Mouse (Mus musculus) heart, embryonic 14.5 days (tissue): ENCODE results near the gene Asb17. TPM values are rescaled to one million over a fixed set of nuclear protein-coding genes. Genes with fewer than 3 reads are reported as not detected.

Experiments
- ATAC-seq: fragments of 200-750 bp; cut with Nextera tagmentation; 2 replicates; pipeline ENCODE4 v1.8.0; 2017; ENCODE audit warnings: low read depth, moderate TSS enrichment; ENCODE audit not compliant: insufficient number of reproducible peaks, insufficient read depth, low FRiP score
- H3K27ac ChIP-seq, 2 experiments: fragments of 200-500 bp in 1 of 2; fragments of 300-500 bp in 1 of 2; sonication (generic) in 1 of 2; replicated peaks in 1 of 2; 2 replicates each; pipeline ENCODE4 v1.5.1; 2012 to 2014; ENCODE audit warnings: low read depth in 2 of 2, low read length in 2 of 2, control low read depth in 1 of 2, mild to moderate bottlenecking in 1 of 2, mixed read lengths in 1 of 2; ENCODE audit not compliant: control insufficient read depth in 1 of 2, insufficient read depth in 1 of 2
- H3K27me3 ChIP-seq: fragments of 300-500 bp; sonication (generic); 2 replicates; pipeline ENCODE4 v1.6.1; 2014; ENCODE audit warnings: mild to moderate bottlenecking, low read length, control low read depth; ENCODE audit not compliant: control insufficient read depth, insufficient read depth
- H3K36me3 ChIP-seq: fragments of 300-500 bp; sonication (generic); 2 replicates; pipeline ENCODE4 v1.6.1; 2014; ENCODE audit warnings: mild to moderate bottlenecking, control low read depth, low read length, mixed read lengths; ENCODE audit not compliant: control insufficient read depth, insufficient read depth
- H3K4me1 ChIP-seq, 2 experiments: fragments of 200-500 bp in 1 of 2; fragments of 300-500 bp in 1 of 2; sonication (generic) in 1 of 2; 2 replicates each; pipeline ENCODE4 v1.6.1; 2012 to 2014; ENCODE audit warnings: low read length in 2 of 2, control low read depth in 1 of 2, mixed read lengths in 1 of 2; ENCODE audit not compliant: control insufficient read depth in 2 of 2, insufficient read depth in 2 of 2
- H3K4me2 ChIP-seq: fragments of 300-500 bp; sonication (generic); 2 replicates; pipeline ENCODE4 v1.6.1; 2014; ENCODE audit warnings: mild to moderate bottlenecking, low read length
- H3K4me3 ChIP-seq, 2 experiments: fragments of 200-500 bp in 1 of 2; fragments of 300-500 bp in 1 of 2; sonication (generic) in 1 of 2; 2 replicates each; pipeline ENCODE4 v1.5.1; 2012 to 2014; ENCODE audit warnings: low read length in 2 of 2, mild to moderate bottlenecking in 2 of 2, control low read depth in 1 of 2, low read depth in 1 of 2, moderate library complexity in 1 of 2; ENCODE audit not compliant: control insufficient read depth in 1 of 2, insufficient read depth in 1 of 2
- H3K9ac ChIP-seq: fragments of 300-500 bp; sonication (generic); 2 replicates; pipeline ENCODE4 v1.6.1; 2014; ENCODE audit warnings: mild to moderate bottlenecking, low read length
- H3K9me3 ChIP-seq: fragments of 300-500 bp; sonication (generic); 2 replicates; pipeline ENCODE4 v1.6.1; 2016; ENCODE audit warnings: low read length, control low read depth; ENCODE audit not compliant: control insufficient read depth
- WGBS: fragments of 180-500 bp; shearing (Covaris S2); extraction: QIAGEN DNeasy Blood & Tissue Kit; methylation state at CpG from one replicate; pipeline ENCODE4 v1.1.7; 2014; 5-methylcytosine and 5-hydroxymethylcytosine counted together
- polyA plus RNA-seq: library from polyadenylated mRNA; unstranded; fragments of >200 nt; fragmentation: Nextera tagmentation; extraction: Ambion mirVana; gene quantifications from 2 replicates; pipeline ENCODE4 v1.2.1, GENCODE M21; 2014

The Asb17 gene
- polyA plus RNA-seq, 1 experiment from 2014 or later = 0.41 TPM

DNA sequence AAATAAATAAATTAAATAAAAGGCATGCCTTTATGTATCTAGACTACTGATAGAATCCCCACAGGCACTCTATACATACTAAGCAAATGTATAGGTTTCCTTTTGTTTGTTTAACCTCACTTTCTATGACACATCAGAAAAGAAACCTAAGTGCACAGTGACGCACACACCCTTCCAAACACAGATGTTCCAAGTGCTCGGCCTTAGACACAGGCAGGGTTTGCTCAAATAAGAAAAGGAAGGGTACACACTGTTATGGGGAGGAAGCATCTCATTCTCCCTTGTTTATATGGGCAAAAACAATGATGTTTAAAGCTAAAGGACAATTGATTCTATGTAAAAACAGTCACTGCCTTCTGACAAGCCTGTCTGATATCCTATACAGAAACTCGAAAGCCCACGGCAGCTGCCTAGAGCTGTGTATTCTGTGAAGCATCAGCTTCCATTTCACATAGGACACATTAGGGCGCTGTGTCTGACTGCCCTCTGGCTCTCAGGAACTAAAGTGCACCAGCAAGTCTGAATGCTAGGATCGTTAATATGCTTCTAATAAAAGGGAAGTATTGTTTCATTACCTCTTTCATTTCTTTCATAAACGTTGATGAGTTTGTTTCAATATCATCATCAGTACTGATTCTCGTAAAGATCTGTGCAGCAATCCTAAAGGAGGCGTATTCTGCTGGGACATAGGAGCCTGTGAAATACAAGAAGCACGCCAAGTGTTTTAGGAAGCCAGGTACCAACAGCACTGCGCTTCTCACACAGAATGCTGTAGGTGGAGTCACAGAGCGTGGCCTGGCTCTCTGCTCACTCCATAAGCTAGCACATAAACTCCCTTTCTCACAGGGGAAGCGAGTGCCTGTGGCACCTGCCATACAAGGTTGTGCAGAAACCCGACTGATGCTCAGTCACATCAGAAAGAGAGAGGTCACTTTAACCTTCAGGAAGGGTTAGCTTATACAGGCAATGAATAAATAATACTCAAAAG is 23.4 kb downstream of the Asb17 start:
- ATAC-seq = no peak
- Histone ChIP-seq H3K9me3 (no peaks in the 10 kb centered on the region), H3K27ac (no peak overlapping the region), H3K36me3 (no peaks in the 10 kb centered on the region), H3K4me3 (no peak overlapping the region), H3K4me2 (no peak overlapping the region), H3K4me1 (no peaks in the 10 kb centered on the region), H3K27me3 (no peaks in the 10 kb centered on the region), H3K9ac (no peak overlapping the region)
- WGBS = 69% methylated on average over 14 of the region's 14 CpGs

- ATAC-seq = no peak
- H3K9ac ChIP-seq = no peak overlapping the region
- H3K4me2 ChIP-seq = no peak overlapping the region
- WGBS = 82% methylated on average over 5 of the region's 5 CpGs
- no peak overlapping the region for H3K4me3 ChIP-seq
- no peak overlapping the region for H3K27ac ChIP-seq
- H3K9me3 ChIP-seq = no peaks in the 10 kb centered on the region
- H3K4me1 ChIP-seq = no peaks in the 10 kb centered on the region
- H3K27me3 ChIP-seq = no peaks in the 10 kb centered on the region
- no peaks in the 10 kb centered on the region for H3K36me3 ChIP-seq
Measured at GRCm38 (mm10) chr3:153871396-153871795, 27.4 kb downstream of the Asb17 start.

DNA sequence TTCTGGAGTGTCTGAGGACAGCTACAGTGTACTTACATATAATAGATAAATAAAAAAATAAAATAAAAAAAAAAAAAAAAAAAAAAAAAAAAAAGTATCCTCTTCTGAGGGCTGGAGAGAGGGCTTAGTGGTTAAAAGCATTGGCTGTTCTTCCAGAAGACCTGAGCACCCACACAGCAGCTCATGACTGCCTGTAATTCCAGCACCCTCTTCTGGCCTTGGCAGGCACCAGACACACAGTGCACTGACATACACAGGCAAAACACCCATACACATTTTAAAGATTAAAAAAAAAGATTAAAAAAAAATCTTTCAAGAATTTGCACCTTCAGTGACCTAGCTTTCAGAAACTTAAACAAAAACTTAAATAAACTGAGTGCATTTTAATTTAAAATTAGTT is 42.3 kb downstream of the Asb17 start:
- H3K4me1 ChIP-seq = no peaks in the 10 kb centered on the region
- no peak overlapping the region for H3K27ac ChIP-seq

DNA sequence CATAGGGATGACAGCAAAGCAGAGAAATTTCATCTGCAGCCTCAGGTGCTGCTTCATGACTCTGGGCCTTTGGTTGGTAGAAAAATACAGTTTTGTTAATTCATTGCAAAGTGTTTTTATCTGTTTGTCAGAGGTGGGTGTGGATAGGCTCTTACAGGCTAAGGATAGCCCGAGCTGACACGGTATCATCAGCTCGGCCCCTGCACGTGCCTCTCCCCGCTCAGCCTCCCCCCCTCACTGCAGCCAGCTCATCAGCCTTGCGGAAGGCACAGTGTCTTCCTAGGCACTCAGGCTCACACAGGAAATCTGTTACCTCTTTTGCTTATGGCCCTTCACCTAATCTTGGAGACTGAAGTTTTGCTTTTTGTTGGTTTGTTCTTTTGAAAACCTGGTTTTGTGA is 44.1 kb downstream of the Asb17 start:
- Histone ChIP-seq H3K36me3 (no peaks in the 10 kb centered on the region), H3K27ac (no peak overlapping the region), H3K4me3 (no peak overlapping the region), H3K9ac (no peak overlapping the region), H3K9me3 (no peaks in the 10 kb centered on the region), H3K27me3 (no peaks in the 10 kb centered on the region), H3K4me1 (no peaks in the 10 kb centered on the region), H3K4me2 (no peak overlapping the region)
- WGBS = 34% methylated on average over 6 of the region's 6 CpGs
- no peak for ATAC-seq

More for the DNA sequence above, 42.3 kb downstream of the Asb17 start:
- H3K4me3 ChIP-seq = no peak overlapping the region
- H3K9ac ChIP-seq = no peak overlapping the region
- no peak for ATAC-seq
- H3K36me3 ChIP-seq = no peaks in the 10 kb centered on the region
- H3K4me2 ChIP-seq = no peak overlapping the region
- H3K9me3 ChIP-seq = no peaks in the 10 kb centered on the region
- no peaks in the 10 kb centered on the region for H3K27me3 ChIP-seq

- H3K27ac ChIP-seq = no peak overlapping the region
- no peak overlapping the region for H3K4me2 ChIP-seq
- H3K27me3 ChIP-seq = no peaks in the 10 kb centered on the region
- no peaks in the 10 kb centered on the region for H3K9me3 ChIP-seq
- 62% methylated on average over 7 of the region's 8 CpGs for WGBS
- no peak overlapping the region for H3K9ac ChIP-seq
- H3K4me1 ChIP-seq = no peaks in the 10 kb centered on the region
- H3K4me3 ChIP-seq = no peak overlapping the region
- H3K36me3 ChIP-seq = no peaks in the 10 kb centered on the region
- ATAC-seq = no peak
Measured at GRCm38 (mm10) chr3:153889188-153889781, 45.3 kb downstream of the Asb17 start.

DNA sequence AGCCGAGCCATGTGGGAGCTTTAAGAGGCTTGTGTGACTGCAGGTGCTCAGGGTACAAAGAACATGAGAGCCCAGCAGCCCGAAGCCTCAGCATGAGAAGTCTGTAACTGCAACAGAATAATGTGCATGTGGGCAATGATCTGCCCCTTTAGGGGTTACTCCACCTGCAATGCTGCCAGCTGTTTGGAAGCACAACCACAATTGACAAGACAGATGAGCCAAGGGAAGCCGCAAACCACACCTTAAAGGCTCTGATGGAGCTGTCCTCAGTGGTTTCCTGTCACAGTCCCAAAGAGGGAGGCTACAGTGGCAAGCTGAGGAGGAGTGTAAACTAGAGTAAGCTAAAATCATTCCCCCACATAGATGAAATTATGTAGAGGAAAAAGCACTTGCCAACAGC is 51.4 kb downstream of the Asb17 start:
- WGBS = 77% methylated on average over 3 of the region's 3 CpGs
- no peak overlapping the region for H3K4me2 ChIP-seq
- no peak overlapping the region for H3K4me3 ChIP-seq
- H3K4me1 ChIP-seq = no peaks in the 10 kb centered on the region
- H3K27ac ChIP-seq = no peak overlapping the region
- no peaks in the 10 kb centered on the region for H3K36me3 ChIP-seq
- ATAC-seq = no peak
- no peaks in the 10 kb centered on the region for H3K9me3 ChIP-seq
- no peak overlapping the region for H3K9ac ChIP-seq
- no peaks in the 10 kb centered on the region for H3K27me3 ChIP-seq

- no peak for ATAC-seq
- no peak overlapping the region for H3K9ac ChIP-seq
- H3K27ac ChIP-seq = no peak overlapping the region
- no peaks in the 10 kb centered on the region for H3K36me3 ChIP-seq
- no peak overlapping the region for H3K4me2 ChIP-seq
- 0 out of 4 replicates have a peak, but pooled peaks cover 0 to 3% of the 10 kb centered on the region in 2 experiments for H3K4me1 ChIP-seq
- 60% methylated on average over 6 of the region's 6 CpGs for WGBS
- no peaks in the 10 kb centered on the region for H3K9me3 ChIP-seq
- no peaks in the 10 kb centered on the region for H3K27me3 ChIP-seq
- no peak overlapping the region for H3K4me3 ChIP-seq
Measured at GRCm38 (mm10) chr3:153897216-153897615, 53.2 kb downstream of the Asb17 start.
